Mouse (Mus musculus) liver, postnatal 0 days (tissue): Measurements from ENCODE around the gene Dlgap4.

Experiments
- CTCF ChIP-seq: sonication (generic); IDR thresholded peaks from 2 replicates; pipeline ENCODE4 v1.5.1; 2016; ENCODE audit warnings: antibody characterized with exemption, low read depth
- EP300 ChIP-seq: IDR thresholded peaks from 2 replicates; pipeline ENCODE4 v1.6.1; 2016; ENCODE audit warnings: antibody characterized with exemption, low read depth, mild to moderate bottlenecking

GRCm38 (mm10) chr2:156766227-156767019, 152.9 kb downstream of the Dlgap4 start:
- TF ChIP-seq CTCF: no peak
- TF ChIP-seq EP300: no peak
